Mouse (Mus musculus): ENCODE data around the gene Pnpla7. TPM values are rescaled to one million over a fixed set of nuclear protein-coding genes. Genes with fewer than 3 reads are reported as not detected.
A peak's percentile ranks its signal among the peaks of the same experiment; 100 is the strongest.
"Not testable (repeated sequence)": the region's sequence is repeated elsewhere in the genome, so short reads cannot be mapped to it uniquely, and the experiment has no call there.

Pnpla7 gene
- polyA plus RNA-seq, 1 experiment = 8.8 TPM

GRCm38 (mm10) chr2:24960910-24961309, 14.9 kb upstream of the Pnpla7 start:
- no peak overlapping the region for H3K4me3 ChIP-seq

GRCm38 (mm10) chr2:24962304-24963000, 13.4 kb upstream of the Pnpla7 start, which contains the start of gene Dph7:
Dph7 (plus strand) TSS chr2:24962400.
- H3K79me2 ChIP-seq (ENCODE audit: control insufficient read depth, insufficient read depth) = no peaks in the 10 kb centered on the region
- peaks cover 15% of the 10 kb centered on the region for H3K36me3 ChIP-seq (ENCODE audit: control insufficient read depth, insufficient read depth)
- TF ChIP-seq MYOG (IDR thresholded peaks at IDR 0.05; ENCODE audit: control insufficient read depth in 1 of 3, insufficient read depth in 1 of 3, insufficient read length in 2 of 3, low read depth in 2 of 3) (peak in 1 of 3 experiments; percentile 41), MYOD1 (IDR thresholded peaks at IDR 0.05; ENCODE audit: control insufficient read depth in 1 of 3, insufficient read length in 2 of 3, low read depth in 2 of 3) (peak in 1 of 3 experiments; percentile 59), E2F4 (IDR thresholded peaks at IDR 0.05; ENCODE audit: insufficient read depth) (no peak), TCF3 (IDR thresholded peaks at IDR 0.05; ENCODE audit: insufficient read length, low read depth) (no peak), TCF12 (IDR thresholded peaks at IDR 0.05; ENCODE audit: insufficient read depth, poor library complexity, severe bottlenecking) (no peak), POLR2A (IDR thresholded peaks at IDR 0.05; ENCODE audit: insufficient read length, low read depth) (peak; percentile 91), MAX (IDR thresholded peaks at IDR 0.05; ENCODE audit: low read depth) (no peak), REST (IDR thresholded peaks at IDR 0.05; ENCODE audit: insufficient read depth, insufficient read length) (peak; percentile 23), POLR2AphosphoS2 (IDR thresholded peaks at IDR 0.05; ENCODE audit: insufficient read length, low read depth) (peak; percentile 98), USF1 (IDR thresholded peaks at IDR 0.05; ENCODE audit: low read depth) (no peak)
- no peaks in the 10 kb centered on the region for H3K27me3 ChIP-seq (ENCODE audit: control insufficient read depth, insufficient read depth, insufficient read length)
- peak within 1 kb of the TSS; percentile 32 for H3ac ChIP-seq (ENCODE audit: control insufficient read depth, insufficient read length)
- H3K4me2 ChIP-seq (ENCODE audit: low read depth) = peak within 1 kb of the TSS; percentile 85
- H3K4me3 ChIP-seq = peak within 1 kb of the TSS; percentile 45

More at GRCm38 (mm10) chr2:24960910-24961309, 14.9 kb upstream of the Pnpla7 start:
- Histone ChIP-seq H3K79me2 (ENCODE audit: control insufficient read depth, insufficient read depth) (no peaks in the 10 kb centered on the region), H3K4me2 (ENCODE audit: low read depth) (no peak overlapping the region), H3ac (ENCODE audit: control insufficient read depth, insufficient read length) (no peak overlapping the region), H3K36me3 (ENCODE audit: control insufficient read depth, insufficient read depth) (peaks cover 15% of the 10 kb centered on the region), H3K27me3 (ENCODE audit: control insufficient read depth, insufficient read depth, insufficient read length) (no peaks in the 10 kb centered on the region)
- TF ChIP-seq TCF12 (IDR thresholded peaks at IDR 0.05; ENCODE audit: insufficient read depth, poor library complexity, severe bottlenecking) (no peak), MYOG (IDR thresholded peaks at IDR 0.05; ENCODE audit: control insufficient read depth in 1 of 3, insufficient read depth in 1 of 3, insufficient read length in 2 of 3, low read depth in 2 of 3) (peak in 1 of 3 experiments; percentile 10), E2F4 (IDR thresholded peaks at IDR 0.05; ENCODE audit: insufficient read depth) (no peak)

- no peaks in the 10 kb centered on the region for H3K27me3 ChIP-seq (ENCODE audit: control insufficient read depth, insufficient read depth, insufficient read length)
- no peak overlapping the region for H3K4me2 ChIP-seq (ENCODE audit: low read depth)
- TF ChIP-seq CEBPB (IDR thresholded peaks at IDR 0.05; ENCODE audit: insufficient read depth, poor library complexity, severe bottlenecking) = no peak
- no peak for TF ChIP-seq TCF3 (IDR thresholded peaks at IDR 0.05; ENCODE audit: insufficient read length, low read depth)
- no peak for TF ChIP-seq USF1 (IDR thresholded peaks at IDR 0.05; ENCODE audit: low read depth)
- H3K4me3 ChIP-seq = no peak overlapping the region
- no peak overlapping the region for H3ac ChIP-seq (ENCODE audit: control insufficient read depth, insufficient read length)
- H3K79me2 ChIP-seq (ENCODE audit: control insufficient read depth, insufficient read depth) = peaks cover 5% of the 10 kb centered on the region
- H3K36me3 ChIP-seq (ENCODE audit: control insufficient read depth, insufficient read depth) = peaks cover 17% of the 10 kb centered on the region
These were observed 5.4 kb upstream of the Pnpla7 start for GRCm38 (mm10) chr2:24970386-24970785.

GRCm38 (mm10) chr2:24974452-24974851, 1.4 kb upstream of the Pnpla7 start:
- Histone ChIP-seq H3K4me3 (peak overlapping the region; percentile 84), H3K36me3 (ENCODE audit: control insufficient read depth, insufficient read depth) (peaks cover 17% of the 10 kb centered on the region), H3K4me2 (ENCODE audit: low read depth) (peak overlapping the region; percentile 92), H3ac (ENCODE audit: control insufficient read depth, insufficient read length) (peak overlapping the region; percentile 53)
- H3K79me2 ChIP-seq (ENCODE audit: control insufficient read depth, insufficient read depth); H3K27me3 ChIP-seq (ENCODE audit: control insufficient read depth, insufficient read depth, insufficient read length): not testable (repeated sequence)

GRCm38 (mm10) chr2:24974906-24975703, 728 bp upstream of the Pnpla7 start, which contains the start of gene Mrpl41:
Mrpl41 (minus strand) TSS chr2:24975098.
- Histone ChIP-seq H3K4me2 (ENCODE audit: low read depth) (peak within 1 kb of the TSS; percentile 100), H3K27me3 (ENCODE audit: control insufficient read depth, insufficient read depth, insufficient read length) (no peaks in the 10 kb centered on the region), H3K36me3 (ENCODE audit: control insufficient read depth, insufficient read depth) (peaks cover 17% of the 10 kb centered on the region), H3K4me3 (peak within 1 kb of the TSS; percentile 84), H3ac (ENCODE audit: control insufficient read depth, insufficient read length) (peak within 1 kb of the TSS; percentile 53), H3K79me2 (ENCODE audit: control insufficient read depth, insufficient read depth) (peaks cover 5% of the 10 kb centered on the region)
- TF ChIP-seq TCF3 (IDR thresholded peaks at IDR 0.05; ENCODE audit: insufficient read length, low read depth) (no peak), MYOD1 (IDR thresholded peaks at IDR 0.05; ENCODE audit: control insufficient read depth in 1 of 3, insufficient read length in 2 of 3, low read depth in 2 of 3) (no peak), MYOG (IDR thresholded peaks at IDR 0.05; ENCODE audit: control insufficient read depth in 1 of 3, insufficient read depth in 1 of 3, insufficient read length in 2 of 3, low read depth in 2 of 3) (peak in 1 of 3 experiments; percentile 1), REST (IDR thresholded peaks at IDR 0.05; ENCODE audit: insufficient read depth, insufficient read length) (no peak), POLR2AphosphoS2 (IDR thresholded peaks at IDR 0.05; ENCODE audit: insufficient read length, low read depth) (peak; percentile 79), E2F4 (IDR thresholded peaks at IDR 0.05; ENCODE audit: insufficient read depth) (peak; percentile 33), POLR2A (IDR thresholded peaks at IDR 0.05; ENCODE audit: insufficient read length, low read depth) (peak; percentile 86), SRF (IDR thresholded peaks at IDR 0.05; ENCODE audit: control insufficient read depth, insufficient read length, low read depth) (peak; percentile 70), TCF12 (IDR thresholded peaks at IDR 0.05; ENCODE audit: insufficient read depth, poor library complexity, severe bottlenecking) (no peak), MAX (IDR thresholded peaks at IDR 0.05; ENCODE audit: low read depth) (no peak), CEBPB (IDR thresholded peaks at IDR 0.05; ENCODE audit: insufficient read depth, poor library complexity, severe bottlenecking) (no peak), USF1 (IDR thresholded peaks at IDR 0.05; ENCODE audit: low read depth) (no peak)

Measured in myocyte (in vitro differentiated cells).